In the genomic region with DNA sequence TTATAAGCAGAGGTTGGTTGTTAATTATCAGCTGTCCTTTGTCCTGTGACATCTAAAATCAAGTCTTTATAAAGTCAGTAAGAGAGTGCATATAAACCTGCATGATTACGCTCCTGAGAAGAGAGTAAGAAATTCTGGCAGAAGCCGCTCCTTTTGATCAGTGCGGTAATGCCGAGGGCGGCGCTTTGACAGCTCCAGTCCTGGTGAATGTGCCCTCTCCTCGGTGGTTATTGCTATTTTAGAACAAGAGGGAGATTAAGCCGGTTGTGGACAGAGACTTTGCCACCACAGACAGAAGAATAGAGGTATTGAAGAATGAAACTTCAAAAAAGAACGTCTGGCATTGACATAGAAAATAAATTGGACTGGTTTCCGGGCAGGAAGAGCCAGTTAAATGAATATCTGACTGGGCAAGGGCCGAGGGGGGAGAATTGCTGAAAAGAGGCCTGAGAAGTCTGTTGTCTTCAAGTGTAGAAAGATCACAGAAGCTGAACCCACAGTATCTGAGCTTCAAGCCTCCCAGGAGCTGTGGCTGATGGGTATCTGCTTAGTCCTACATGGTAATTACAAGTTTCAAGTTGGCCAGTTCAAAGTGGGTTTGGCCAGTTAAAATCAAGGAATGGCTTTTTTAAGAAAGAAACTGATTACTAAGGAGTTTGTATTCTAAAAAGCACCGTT, we compare ENCODE assay signal across 22 mouse cellular contexts. TPM values are rescaled to one million over a fixed set of nuclear protein-coding genes. Genes with fewer than 3 reads are reported as not detected.
DNase-seq lines count a peak whose midpoint lies in the region; ATAC-seq and TF ChIP-seq lines count a peak whose summit lies in the region.
"Had no signal": no experiment of that assay in that cellular context is flagged by ENCODE, and none has a peak within 500 bp of the region (broad histone marks: within the 10 kb centered on the region; RNA-seq: fewer than 3 reads in every experiment).

No protein-coding gene starts in this region.

- 74% methylated on average over 12 of the region's 12 CpGs for WGBS in forebrain, embryonic 10.5 days
- WGBS in forebrain, embryonic 14.5 days = 9% methylated on average over 12 of the region's 12 CpGs
- WGBS in midbrain, embryonic 15.5 days = 34% methylated on average over 12 of the region's 12 CpGs

- H3K9me3 ChIP-seq in forebrain, embryonic 10.5 days = no peaks in the 10 kb centered on the region
- H3K9me3 ChIP-seq in forebrain, embryonic 14.5 days (replicated peaks; ENCODE audit: control insufficient read depth, low read length) = no peaks in the 10 kb centered on the region
- no peaks in the 10 kb centered on the region for H3K9me3 ChIP-seq in midbrain, embryonic 15.5 days
- H3K9me3 ChIP-seq: embryonic facial prominence, embryonic 13.5 days; heart, embryonic 12.5 days; limb, embryonic 13.5 days; liver, embryonic 15.5 days; neural tube, embryonic 12.5 days had no signal

- 0 out of 2 replicates have a peak overlapping the region, but pooled peaks have one; percentile 7 for H3K4me2 ChIP-seq in forebrain, embryonic 14.5 days (ENCODE audit: low read length)
- no peak overlapping the region for H3K4me2 ChIP-seq in midbrain, embryonic 15.5 days
- H3K4me2 ChIP-seq: embryonic facial prominence, embryonic 13.5 days; heart, embryonic 12.5 days; limb, embryonic 13.5 days; liver, embryonic 15.5 days; neural tube, embryonic 12.5 days had no signal

- no peak for DNase-seq in layer of hippocampus, adult 2 months (ENCODE audit: low spot score in 2 of 2)
- DNase-seq in layer of hippocampus, adult 11-12 months (ENCODE audit: low spot score) = no peak
- no peak for DNase-seq in forebrain, embryonic 10.5 days (ENCODE audit: extremely low spot score, low spot score)
- DNase-seq in forebrain, embryonic 14.5 days (ENCODE audit: low spot score) = peak; percentile 76
- no peak for DNase-seq in adrenal gland, postnatal 10 days
- DNase-seq in spleen, adult 18-20 months = no peak
- DNase-seq: adrenal gland, adult 8-10 months; cerebellum, adult 11 months; cerebellum, postnatal 10 days; kidney, adult 9 months; kidney, postnatal 25 days; right cerebral cortex, adult 18-20 months; thymus, postnatal 36 days had no signal

- H3K27ac ChIP-seq in layer of hippocampus, adult 2 months = peak overlapping the region; percentile 49; the same call in 1 of the 2 replicates
- H3K27ac ChIP-seq in forebrain, embryonic 10.5 days = peak overlapping the region; percentile 22; the same call in 1 of the 2 replicates
- H3K27ac ChIP-seq in forebrain, embryonic 14.5 days (ENCODE audit: low read depth, low read length) = peak overlapping the region; percentile 60; the same call in 1 of the 2 replicates
- H3K27ac ChIP-seq in midbrain, embryonic 15.5 days = 0 out of 2 replicates have a peak overlapping the region, but pooled peaks have one; percentile 5
- H3K27ac ChIP-seq: embryonic facial prominence, embryonic 13.5 days; limb, embryonic 13.5 days; liver, embryonic 15.5 days; macrophage; neural tube, embryonic 12.5 days had no signal

- no peak for TF ChIP-seq CTCF in layer of hippocampus, adult 2 months (conservative IDR thresholded peaks at IDR 0.05)

- H3K4me1 ChIP-seq in forebrain, embryonic 10.5 days = peaks cover 44% of the 10 kb centered on the region
- peaks cover 8% of the 10 kb centered on the region for H3K4me1 ChIP-seq in forebrain, embryonic 14.5 days (ENCODE audit: control insufficient read depth, insufficient read depth, low read length)
- peaks cover 6% of the 10 kb centered on the region; the same call in 1 of the 2 replicates for H3K4me1 ChIP-seq in midbrain, embryonic 15.5 days
- H3K4me1 ChIP-seq: embryonic facial prominence, embryonic 13.5 days had no signal

- H3K27me3 ChIP-seq in forebrain, embryonic 10.5 days (ENCODE audit: poor library complexity, severe bottlenecking) = no peaks in the 10 kb centered on the region
- no peaks in the 10 kb centered on the region for H3K27me3 ChIP-seq in forebrain, embryonic 14.5 days (replicated peaks; ENCODE audit: control insufficient read depth, insufficient read depth, low read length)
- H3K27me3 ChIP-seq in midbrain, embryonic 15.5 days (replicated peaks) = no peaks in the 10 kb centered on the region
- H3K27me3 ChIP-seq: embryonic facial prominence, embryonic 13.5 days; heart, embryonic 12.5 days; limb, embryonic 13.5 days; liver, embryonic 15.5 days; neural tube, embryonic 12.5 days; Patski had no signal

- H3K9ac ChIP-seq in forebrain, embryonic 14.5 days (ENCODE audit: low read length) = no peak overlapping the region
- no peak overlapping the region for H3K9ac ChIP-seq in midbrain, embryonic 15.5 days
- H3K9ac ChIP-seq: embryonic facial prominence, embryonic 13.5 days; heart, embryonic 12.5 days; limb, embryonic 13.5 days; liver, embryonic 15.5 days; neural tube, embryonic 12.5 days had no signal

- H3K36me3 ChIP-seq in forebrain, embryonic 10.5 days (replicated peaks) = peaks cover 67% of the 10 kb centered on the region
- peaks cover 18% of the 10 kb centered on the region for H3K36me3 ChIP-seq in forebrain, embryonic 14.5 days (ENCODE audit: control insufficient read depth, insufficient read depth, low read length)
- no peaks in the 10 kb centered on the region; the same call in 1 of the 2 replicates for H3K36me3 ChIP-seq in midbrain, embryonic 15.5 days (replicated peaks)

- H3K4me3 ChIP-seq in layer of hippocampus, adult 2 months = no peak overlapping the region
- H3K4me3 ChIP-seq in forebrain, embryonic 10.5 days = no peak overlapping the region
- no peak overlapping the region for H3K4me3 ChIP-seq in forebrain, embryonic 14.5 days (ENCODE audit: low read depth, low read length)
- no peak overlapping the region for H3K4me3 ChIP-seq in midbrain, embryonic 15.5 days
- H3K4me3 ChIP-seq: embryonic facial prominence, embryonic 13.5 days; heart, embryonic 12.5 days; limb, embryonic 13.5 days; liver, embryonic 15.5 days; neural tube, embryonic 12.5 days had no signal

- ATAC-seq in forebrain, embryonic 14.5 days = peak; percentile 69
- peak; percentile 65; the same call in 1 of the 2 replicates for ATAC-seq in midbrain, embryonic 15.5 days (replicated peaks)
- ATAC-seq: inflammation-experienced regulatory T-cells, adult 6 months; Patski had no signal

RNA-seq across cellular contexts. Expression of a gene that starts 27.8 kb away (rescaled TPM):
- 100 to 1,000 TPM; 228 to 231 TPM for total RNA-seq in layer of hippocampus, adult 2 months (2021)
- 480 and 492 TPM in 2 replicates for polyA plus RNA-seq in forebrain, embryonic 10.5 days (2016; fragmentation: Nextera tagmentation; extraction: Ambion mirVana)
- 518 and 577 TPM in 2 replicates for polyA plus RNA-seq in forebrain, embryonic 14.5 days (2014; fragmentation: Nextera tagmentation; extraction: Ambion mirVana)
- 501 and 507 TPM in 2 replicates for polyA plus RNA-seq in midbrain, embryonic 15.5 days (2015; fragmentation: Nextera tagmentation; extraction: Ambion mirVana)
- total RNA-seq in adrenal gland, postnatal 10 days (2021) = 100 to 1,000 TPM; 283 to 295 TPM

RNA-seq across cellular contexts. Expression of a gene that starts 27.9 kb away (rescaled TPM):
- 10 to 100 TPM; 38.4 to 40.5 TPM for total RNA-seq in layer of hippocampus, adult 2 months (2021)
- polyA plus RNA-seq in forebrain, embryonic 10.5 days (2016; fragmentation: Nextera tagmentation; extraction: Ambion mirVana) = 12.4 and 13.7 TPM in 2 replicates
- 18.3 and 18.6 TPM in 2 replicates for polyA plus RNA-seq in forebrain, embryonic 14.5 days (2014; fragmentation: Nextera tagmentation; extraction: Ambion mirVana)
- 15.6 and 17.1 TPM in 2 replicates for polyA plus RNA-seq in midbrain, embryonic 15.5 days (2015; fragmentation: Nextera tagmentation; extraction: Ambion mirVana)
- total RNA-seq in adrenal gland, postnatal 10 days (2021) = 10 to 100 TPM; 19.2 to 19.5 TPM

Comparison
In these comparisons a context has a peak if more than half of its experiments do, and no peak if none do; other contexts are left out.
1. H3K27ac ChIP-seq: peak in every context shown above with its lines; median percentile 60 in forebrain, embryonic 14.5 days; 49 in layer of hippocampus, adult 2 months; 22 in forebrain, embryonic 10.5 days; 5 in midbrain, embryonic 15.5 days.